ENCODE assay signal across 10 mouse cellular contexts in genomic region chr12:47313413-47313812, GRCm38 (mm10).
DNase-seq lines count a peak whose midpoint lies in the region; ATAC-seq lines count a peak whose summit lies in the region.
"Had no signal": no experiment of that assay in that cellular context is flagged by ENCODE, and none has a peak within 500 bp of the region (broad histone marks: within the 10 kb centered on the region; RNA-seq: fewer than 3 reads in every experiment).

No protein-coding gene starts in this region.

- no peaks in the 10 kb centered on the region for H3K36me3 ChIP-seq in hindbrain, embryonic 10.5 days
- no peaks in the 10 kb centered on the region for H3K36me3 ChIP-seq in hindbrain, embryonic 16.5 days (ENCODE audit: control insufficient read depth, insufficient read depth, low read length)
- H3K36me3 ChIP-seq: stomach, embryonic 15.5 days had no signal

- no peaks in the 10 kb centered on the region for H3K27me3 ChIP-seq in hindbrain, embryonic 10.5 days (ENCODE audit: insufficient read depth, poor library complexity, severe bottlenecking)
- H3K27me3 ChIP-seq in hindbrain, embryonic 16.5 days (replicated peaks; ENCODE audit: control insufficient read depth, insufficient read depth, low read length) = no peaks in the 10 kb centered on the region
- H3K27me3 ChIP-seq: stomach, embryonic 15.5 days had no signal

- no peaks in the 10 kb centered on the region for H3K9me3 ChIP-seq in hindbrain, embryonic 10.5 days
- H3K9me3 ChIP-seq in hindbrain, embryonic 16.5 days (ENCODE audit: control insufficient read depth, low read length) = no peaks in the 10 kb centered on the region
- H3K9me3 ChIP-seq: stomach, embryonic 15.5 days had no signal

- no peak for ATAC-seq in hindbrain, embryonic 16.5 days

- H3K9ac ChIP-seq in hindbrain, embryonic 16.5 days (ENCODE audit: low read depth, low read length) = no peak overlapping the region
- H3K9ac ChIP-seq: liver, embryonic 14.5 days; stomach, embryonic 15.5 days had no signal

- 18% methylated on average over 2 of the region's 2 CpGs for WGBS in hindbrain, embryonic 10.5 days
- WGBS in hindbrain, embryonic 16.5 days = 16% methylated on average over 2 of the region's 2 CpGs

- H3K4me2 ChIP-seq in hindbrain, embryonic 16.5 days (ENCODE audit: low read length) = no peak overlapping the region
- H3K4me2 ChIP-seq: stomach, embryonic 15.5 days had no signal

- peak; percentile 10 for DNase-seq in hindbrain, embryonic 10.5 days (ENCODE audit: low spot score)
- DNase-seq in Muller cell, postnatal 12 days (ENCODE audit: inconsistent ontology term) = peak; percentile 7
- peak; percentile 73 for DNase-seq in embryo, embryonic 10 days (ENCODE audit: low spot score)
- DNase-seq in layer of hippocampus, adult 9-10 months (ENCODE audit: low spot score) = peak; percentile 29
- peak; percentile 35 for DNase-seq in retina, postnatal 1 day
- no peak for DNase-seq in MN1 (ENCODE audit: low spot score)
- DNase-seq in natural killer cell, adult 2 months (ENCODE audit: low spot score in 2 of 2) = no peak

- H3K27ac ChIP-seq in hindbrain, embryonic 10.5 days = no peak overlapping the region
- H3K27ac ChIP-seq in hindbrain, embryonic 16.5 days (ENCODE audit: low read depth, low read length) = no peak overlapping the region
- H3K27ac ChIP-seq: liver, embryonic 14.5 days; stomach, embryonic 15.5 days had no signal

- H3K4me1 ChIP-seq in hindbrain, embryonic 10.5 days (replicated peaks) = no peaks in the 10 kb centered on the region
- H3K4me1 ChIP-seq in hindbrain, embryonic 16.5 days (ENCODE audit: control insufficient read depth, insufficient read depth, low read depth, low read length) = no peaks in the 10 kb centered on the region
- H3K4me1 ChIP-seq: stomach, embryonic 15.5 days had no signal

- no peak overlapping the region for H3K4me3 ChIP-seq in hindbrain, embryonic 10.5 days
- H3K4me3 ChIP-seq in hindbrain, embryonic 16.5 days (ENCODE audit: low read length) = no peak overlapping the region
- H3K4me3 ChIP-seq: stomach, embryonic 15.5 days had no signal

Comparison
In these comparisons a context has a peak if more than half of its experiments do, and no peak if none do; other contexts are left out.
1. DNase-seq: peak in hindbrain, embryonic 10.5 days (single experiment), Muller cell, postnatal 12 days (single experiment), embryo, embryonic 10 days (single experiment), layer of hippocampus, adult 9-10 months (single experiment) and retina, postnatal 1 day (single experiment); none in MN1 (single experiment) and natural killer cell, adult 2 months (0 of 2).